Mouse (Mus musculus) ES-Bruce4 (cell line): Measurements from ENCODE around the gene Sptb. TPM values are rescaled to one million over a fixed set of nuclear protein-coding genes. Genes with fewer than 3 reads are reported as not detected.

Source experiments
- H3K27ac ChIP-seq: 2 replicates; pipeline ENCODE4 v1.5.1; 2012; ENCODE audit warnings: low read length, inconsistent platforms; ENCODE audit not compliant: insufficient read depth
- H3K27me3 ChIP-seq: 2 replicates; pipeline ENCODE4 v1.6.1; 2012; ENCODE audit warnings: mild to moderate bottlenecking, low read length, inconsistent platforms; ENCODE audit not compliant: control insufficient read depth, poor library complexity, insufficient read depth, severe bottlenecking
- H3K36me3 ChIP-seq: 2 replicates; pipeline ENCODE4 v1.6.1; 2012; ENCODE audit warnings: inconsistent platforms, mild to moderate bottlenecking, low read length, moderate library complexity; ENCODE audit not compliant: control insufficient read depth, poor library complexity, insufficient read depth, severe bottlenecking
- H3K4me1 ChIP-seq: one replicate; pipeline ENCODE4 v1.8.1; 2011; ENCODE audit warnings: low read length; ENCODE audit not compliant: control insufficient read depth, insufficient read depth
- H3K4me3 ChIP-seq: 2 replicates; pipeline ENCODE4 v1.5.1; 2011; ENCODE audit warnings: low read depth, mild to moderate bottlenecking, low read length
- H3K9ac ChIP-seq: 2 replicates; pipeline ENCODE4 v1.6.1; 2012; ENCODE audit warnings: low read depth, mild to moderate bottlenecking, inconsistent platforms; ENCODE audit not compliant: poor library complexity, severe bottlenecking
- H3K9me3 ChIP-seq: replicated peaks from 2 replicates; pipeline ENCODE4 v1.6.1; 2012; ENCODE audit warnings: mild to moderate bottlenecking, low read length, inconsistent platforms; ENCODE audit not compliant: control insufficient read depth, poor library complexity, insufficient read depth, severe bottlenecking
- CTCF ChIP-seq: IDR thresholded peaks from one replicate; pipeline ENCODE4 v1.8.1; 2011; ENCODE audit warnings: low read depth, low read length
- EP300 ChIP-seq: IDR thresholded peaks from 2 replicates; pipeline ENCODE4 v1.6.1; 2011; ENCODE audit warnings: low read depth, low read length; ENCODE audit not compliant: insufficient read depth
- POLR2A ChIP-seq: IDR thresholded peaks from one replicate; pipeline ENCODE4 v1.8.1; 2011; ENCODE audit warnings: low read length; ENCODE audit not compliant: insufficient read depth
- polyA plus RNA-seq: library from polyadenylated mRNA; stranded (reverse); fragments of >200 nt; gene quantifications from 2 replicates; pipeline ENCODE4 v1.2.4, GENCODE M21; 2011; ENCODE audit warnings: low read depth; ENCODE audit not compliant: missing spikeins, insufficient read depth, insufficient read length

The Sptb gene
- polyA plus RNA-seq, 1 experiment = 4.6 TPM

DNA sequence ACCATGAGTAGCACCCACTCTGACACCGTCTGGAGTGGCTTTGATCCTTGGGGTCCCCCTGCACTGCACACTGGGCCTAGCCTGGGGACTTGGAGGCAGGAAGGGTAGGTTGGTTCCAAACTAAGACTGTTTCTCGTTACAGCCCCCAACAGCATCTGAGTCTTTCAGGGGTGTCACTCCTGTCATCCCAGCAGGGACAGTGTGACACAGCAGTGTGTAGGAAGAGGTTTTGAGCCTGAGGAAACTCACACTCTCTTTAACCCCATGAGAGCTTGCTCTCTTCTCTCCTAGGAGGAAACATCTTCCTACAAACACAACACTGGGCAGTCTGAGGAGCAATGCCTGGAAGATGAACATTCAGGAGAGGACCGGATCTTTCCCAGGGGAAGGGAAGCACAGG, 115.8 kb downstream of the Sptb start:
- Histone ChIP-seq H3K36me3 (no peaks in the 10 kb centered on the region), H3K27ac (no peak overlapping the region), H3K9me3 (no peaks in the 10 kb centered on the region), H3K9ac (no peak overlapping the region), H3K4me3 (no peak overlapping the region), H3K4me1 (peaks cover 4% of the 10 kb centered on the region), H3K27me3 (no peaks in the 10 kb centered on the region)
- TF ChIP-seq EP300 = no peak
- no peak for TF ChIP-seq POLR2A
- TF ChIP-seq CTCF = no peak

DNA sequence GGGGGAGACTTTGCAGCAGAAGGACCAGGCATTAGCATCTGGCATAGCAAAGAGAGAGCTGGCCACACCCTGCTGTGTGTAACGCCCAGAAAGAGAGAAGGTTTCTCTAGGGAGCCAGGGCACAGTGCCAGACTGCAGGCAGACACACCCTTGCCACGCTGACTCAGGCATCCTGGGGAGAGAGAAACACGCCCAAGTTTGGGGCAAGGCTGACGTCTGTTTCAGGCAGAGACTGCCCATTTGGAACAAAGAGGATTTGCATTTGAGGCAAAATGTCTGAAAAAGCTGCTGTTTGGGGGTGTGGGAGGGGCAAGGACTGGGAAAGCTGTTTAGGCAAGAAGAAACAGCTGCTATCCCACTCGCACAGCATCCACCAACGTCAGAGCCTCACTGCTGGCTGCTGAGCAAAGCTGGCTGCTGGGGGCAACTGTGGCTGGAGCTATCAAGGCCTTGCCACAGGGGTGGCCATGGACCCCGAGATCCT, 116.5 kb downstream of the Sptb start:
- no peak for TF ChIP-seq EP300
- no peak for TF ChIP-seq CTCF
- no peak for TF ChIP-seq POLR2A
- Histone ChIP-seq H3K27me3 (no peaks in the 10 kb centered on the region), H3K4me3 (no peak overlapping the region), H3K36me3 (no peaks in the 10 kb centered on the region), H3K9ac (no peak overlapping the region), H3K27ac (no peak overlapping the region), H3K4me1 (peaks cover 4% of the 10 kb centered on the region), H3K9me3 (no peaks in the 10 kb centered on the region)

DNA sequence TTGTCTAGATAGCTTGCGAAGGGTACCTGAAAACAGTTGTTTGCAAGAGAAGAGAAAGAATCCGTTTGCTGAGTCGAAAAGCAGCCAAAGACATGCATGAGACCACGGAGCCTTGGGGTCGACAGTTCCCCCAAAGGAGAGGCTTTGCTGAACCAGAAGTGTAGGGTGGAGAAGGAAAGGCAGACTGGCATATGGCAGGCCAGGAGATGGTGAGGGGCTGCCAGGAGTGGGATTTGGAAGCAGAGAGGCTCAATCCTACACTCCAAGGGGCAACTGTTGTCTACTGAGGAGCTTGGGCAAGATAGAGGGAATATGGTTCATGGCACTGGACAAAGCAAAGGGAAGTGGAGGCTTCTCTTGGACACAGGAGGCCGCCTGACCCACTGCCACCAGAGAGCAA, 117.1 kb downstream of the Sptb start:
- Histone ChIP-seq H3K9ac (no peak overlapping the region), H3K4me1 (peaks cover 4% of the 10 kb centered on the region), H3K27me3 (no peaks in the 10 kb centered on the region), H3K9me3 (no peaks in the 10 kb centered on the region), H3K4me3 (no peak overlapping the region), H3K27ac (no peak overlapping the region), H3K36me3 (no peaks in the 10 kb centered on the region)
- TF ChIP-seq POLR2A (no peak), CTCF (no peak), EP300 (no peak)

DNA sequence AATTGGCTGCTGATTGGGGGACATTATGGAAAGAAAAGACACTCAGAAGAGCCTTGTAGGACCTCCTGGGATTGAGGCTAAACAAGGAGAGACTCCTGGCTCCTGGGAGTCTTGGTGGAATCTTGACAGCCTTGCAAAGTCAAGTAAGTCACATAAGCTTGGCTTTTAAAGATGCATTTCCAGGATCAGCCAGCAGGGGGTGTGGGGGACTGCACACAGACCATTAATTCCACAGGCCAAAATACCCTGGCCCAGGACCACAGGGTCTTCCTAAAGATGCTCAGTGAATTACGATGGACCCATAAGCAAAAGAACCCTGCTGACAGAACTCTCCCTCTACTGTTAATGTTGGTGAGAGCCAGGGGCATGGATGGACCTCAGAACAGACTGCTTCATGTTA, 118.1 kb downstream of the Sptb start:
- no peak overlapping the region for H3K27ac ChIP-seq
- peak; percentile 65 for TF ChIP-seq CTCF
- no peak for TF ChIP-seq EP300
- H3K9me3 ChIP-seq = no peaks in the 10 kb centered on the region
- H3K9ac ChIP-seq = no peak overlapping the region
- peaks cover 4% of the 10 kb centered on the region for H3K4me1 ChIP-seq
- H3K4me3 ChIP-seq = no peak overlapping the region
- H3K36me3 ChIP-seq = no peaks in the 10 kb centered on the region
- no peaks in the 10 kb centered on the region for H3K27me3 ChIP-seq

DNA sequence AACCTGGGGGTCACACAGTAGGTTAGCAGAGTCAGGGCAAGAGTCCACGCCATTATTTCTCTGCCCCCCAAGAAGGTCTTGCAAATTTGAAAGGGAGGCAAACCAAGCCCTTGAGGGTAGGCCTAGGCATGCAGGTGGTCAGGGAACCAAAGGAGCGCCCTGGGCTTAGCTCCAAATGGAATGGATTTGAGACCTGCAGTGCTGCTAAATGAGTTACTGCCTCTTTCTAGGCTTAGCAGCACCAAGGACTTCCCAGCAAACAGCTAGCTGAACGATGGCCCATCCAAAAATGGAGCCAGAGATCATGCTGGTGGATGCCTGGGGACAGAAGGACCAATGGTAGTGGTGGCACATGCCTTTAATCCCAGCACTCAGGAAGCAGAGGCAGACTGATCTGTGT, 119.3 kb downstream of the Sptb start:
- no peaks in the 10 kb centered on the region for H3K27me3 ChIP-seq
- H3K9me3 ChIP-seq = no peaks in the 10 kb centered on the region
- H3K4me1 ChIP-seq = peaks cover 4% of the 10 kb centered on the region
- TF ChIP-seq EP300 (no peak), CTCF (no peak), POLR2A (no peak)
- H3K9ac ChIP-seq = no peak overlapping the region
- no peaks in the 10 kb centered on the region for H3K36me3 ChIP-seq
- no peak overlapping the region for H3K4me3 ChIP-seq
- H3K27ac ChIP-seq = no peak overlapping the region

DNA sequence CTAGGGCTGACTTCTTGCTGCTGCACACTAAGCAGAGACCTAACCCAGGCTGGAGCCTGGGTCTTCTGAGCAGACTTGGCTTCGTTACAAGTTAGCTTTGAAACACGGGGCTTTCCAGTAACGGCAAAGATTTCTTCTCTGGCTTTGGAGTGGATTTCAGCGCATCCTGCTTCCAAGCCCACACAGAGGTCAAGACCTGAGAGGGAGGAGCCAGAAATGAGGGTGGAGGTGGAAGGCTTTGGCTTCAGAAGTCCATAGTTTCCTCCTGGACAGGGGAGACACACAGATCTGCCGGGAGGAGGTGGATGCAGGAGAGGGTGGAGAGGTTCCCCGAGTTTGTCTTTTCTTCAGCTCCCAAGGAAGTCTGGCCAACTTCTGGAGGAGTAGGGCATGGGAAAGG, 120.8 kb downstream of the Sptb start:
- peaks cover 4% of the 10 kb centered on the region for H3K4me1 ChIP-seq
- no peak overlapping the region for H3K27ac ChIP-seq
- TF ChIP-seq CTCF (no peak), EP300 (no peak)
- H3K9me3 ChIP-seq = 0 out of 2 replicates have a peak, but pooled peaks cover 4% of the 10 kb centered on the region
- no peak overlapping the region for H3K9ac ChIP-seq
- H3K36me3 ChIP-seq = no peaks in the 10 kb centered on the region
- H3K27me3 ChIP-seq = no peaks in the 10 kb centered on the region
- H3K4me3 ChIP-seq = no peak overlapping the region
